8 mouse cellular contexts compared by ENCODE assay signal in the genomic region with DNA sequence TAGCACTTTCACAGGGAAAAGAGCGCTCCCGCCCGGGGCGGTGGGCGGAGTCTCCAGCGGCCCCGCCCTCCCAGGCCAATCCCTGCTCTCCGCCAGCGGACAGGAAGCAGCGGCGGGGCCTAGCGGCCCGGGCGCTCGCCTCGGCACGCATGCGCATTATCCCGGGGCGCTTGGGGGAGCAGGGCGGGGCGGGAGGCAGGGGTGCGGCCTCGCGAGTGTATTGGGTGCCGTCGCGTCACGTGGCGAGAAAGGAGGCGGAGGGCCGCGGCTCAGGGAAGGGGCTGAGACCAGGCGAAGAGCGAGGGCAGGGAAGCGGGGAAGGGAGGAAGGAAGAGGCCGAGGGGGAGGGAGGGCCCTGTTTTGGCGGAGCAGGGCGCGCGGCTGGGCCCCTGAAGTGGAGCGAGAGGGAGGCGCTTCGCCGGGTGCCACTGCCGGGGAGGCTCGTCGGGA. TPM values are rescaled to one million over a fixed set of nuclear protein-coding genes. Genes with fewer than 3 reads are reported as not detected.
DNase-seq lines count a peak whose midpoint lies in the region; ATAC-seq and TF ChIP-seq lines count a peak whose summit lies in the region.

Adam10 (plus strand) TSS at position 316 of the 450 bp plus-strand sequence.

- no peak for TF ChIP-seq CTCF in bone marrow macrophage, adult 2 months (IDR thresholded peaks at IDR 0.05; ENCODE audit: low read depth, low read length)
- TF ChIP-seq CTCF in embryonic fibroblast, embryonic 13.5 days (IDR thresholded peaks at IDR 0.05; ENCODE audit: borderline replicate concordance, insufficient read depth, low read length): no peak

- no peaks in the 10 kb centered on the region for H3K27me3 ChIP-seq in heart, embryonic 10.5 days (ENCODE audit: insufficient read depth, poor library complexity, severe bottlenecking)
- H3K27me3 ChIP-seq in kidney, embryonic 15.5 days: no peaks in the 10 kb centered on the region

- under 1% methylated on average over 48 of the region's 48 CpGs for WGBS in heart, embryonic 10.5 days
- under 1% methylated on average over 39 of the region's 48 CpGs for WGBS in kidney, embryonic 15.5 days

- no peaks in the 10 kb centered on the region for H3K36me3 ChIP-seq in heart, embryonic 10.5 days
- H3K36me3 ChIP-seq in kidney, embryonic 15.5 days: no peaks in the 10 kb centered on the region

- TF ChIP-seq POLR2A in bone marrow macrophage, adult 2 months (IDR thresholded peaks at IDR 0.05; ENCODE audit: borderline replicate concordance, low read depth, low read length): peak; percentile 81; the same call in 1 of the 2 replicates
- peak; percentile 92 for TF ChIP-seq POLR2A in embryonic fibroblast, embryonic 13.5 days (IDR thresholded peaks at IDR 0.05; ENCODE audit: low read depth, low read length)

- peak within 1 kb of the TSS; percentile 96 for H3K4me3 ChIP-seq in bone marrow macrophage, adult 2 months (ENCODE audit: insufficient read depth, low read length)
- peak within 1 kb of the TSS; percentile 83 for H3K4me3 ChIP-seq in embryonic fibroblast, embryonic 13.5 days (ENCODE audit: insufficient read depth, low read length)
- H3K4me3 ChIP-seq in heart, embryonic 10.5 days: peak within 1 kb of the TSS; percentile 89
- H3K4me3 ChIP-seq in kidney, embryonic 15.5 days (replicated peaks): peak within 1 kb of the TSS; percentile 96

- peak within 1 kb of the TSS; percentile 98 for H3K9ac ChIP-seq in kidney, embryonic 15.5 days

- H3K4me2 ChIP-seq in kidney, embryonic 15.5 days: peak within 1 kb of the TSS; percentile 74

- peak; percentile 99 for ATAC-seq in kidney, embryonic 15.5 days (replicated peaks; ENCODE audit: low FRiP score)
- peak; percentile 99 for ATAC-seq in monocyte, adult 5-6 weeks (replicated peaks; ENCODE audit: insufficient number of reproducible peaks, low FRiP score, low TSS enrichment, poor library complexity, severe bottlenecking)

- DNase-seq in A20 (ENCODE audit: low read depth, low spot score): peak; percentile 99
- DNase-seq in heart, embryonic 10.5 days (ENCODE audit: low spot score): peak; percentile 99
- DNase-seq in liver: peak; percentile 100
- peak; percentile 100 for DNase-seq in spleen, postnatal 4 days (ENCODE audit: low spot score in 2 of 2)

- H3K9me3 ChIP-seq in heart, embryonic 10.5 days: no peaks in the 10 kb centered on the region
- H3K9me3 ChIP-seq in kidney, embryonic 15.5 days (replicated peaks): no peaks in the 10 kb centered on the region

- H3K4me1 ChIP-seq in bone marrow macrophage, adult 2 months (ENCODE audit: control insufficient read depth, insufficient read depth, low read length): 0 out of 2 replicates have a peak, but pooled peaks cover 2% of the 10 kb centered on the region
- H3K4me1 ChIP-seq in embryonic fibroblast, embryonic 13.5 days (ENCODE audit: control insufficient read depth, insufficient read depth, low read length): peaks cover 7% of the 10 kb centered on the region; the same call in 1 of the 2 replicates
- H3K4me1 ChIP-seq in heart, embryonic 10.5 days: peaks cover 21% of the 10 kb centered on the region
- H3K4me1 ChIP-seq in kidney, embryonic 15.5 days: peaks cover 19% of the 10 kb centered on the region

- peak within 1 kb of the TSS; percentile 83 for H3K27ac ChIP-seq in bone marrow macrophage, adult 2 months (ENCODE audit: insufficient read depth, low read depth, low read length)
- H3K27ac ChIP-seq in embryonic fibroblast, embryonic 13.5 days (ENCODE audit: insufficient read depth, low read length): peak within 1 kb of the TSS; percentile 79
- H3K27ac ChIP-seq in heart, embryonic 10.5 days: peak within 1 kb of the TSS; percentile 99
- H3K27ac ChIP-seq in kidney, embryonic 15.5 days: peak within 1 kb of the TSS; percentile 99

RNA-seq across cellular contexts. Expression of gene Adam10, which starts in this region (rescaled TPM):
- polyA plus RNA-seq in bone marrow macrophage, adult 2 months (2012; ENCODE audit: insufficient read depth, insufficient read length, missing spikeins): 69.3 and 78.6 TPM in 2 replicates
- polyA plus RNA-seq in embryonic fibroblast, embryonic 13.5 days (2011; ENCODE audit: insufficient read length, low read depth, missing spikeins): 123 and 125 TPM in 2 replicates
- polyA plus RNA-seq in heart, embryonic 10.5 days (2016; fragmentation: Nextera tagmentation; extraction: Ambion mirVana): 68.2 and 83.0 TPM in 2 replicates
- polyA plus RNA-seq in kidney, embryonic 15.5 days (2015; fragmentation: Nextera tagmentation; extraction: Ambion mirVana): 88.3 and 92.2 TPM in 2 replicates
- total RNA-seq in monocyte, adult 5-6 weeks (2017): 48.9 to 70.6 TPM (median 59.7 TPM) in 3 replicates

Comparison
In these comparisons a context has a peak if more than half of its experiments do, and no peak if none do; other contexts are left out.
1. Peak in every context shown above with its lines: DNase-seq, ATAC-seq, H3K4me3 ChIP-seq and H3K27ac ChIP-seq.